Mouse (Mus musculus) thymus, adult 2 months (tissue): ENCODE measurements around the gene Kirrel. TPM values are rescaled to one million over a fixed set of nuclear protein-coding genes. Genes with fewer than 3 reads are reported as not detected.

Experiments used
- DNase-seq: peaks from one replicate; pipeline ENCODE4 v3.0.0; 2021
- H3K27ac ChIP-seq: fragments of 200-500 bp; 2 replicates; pipeline ENCODE4 v1.5.1; 2012; ENCODE audit warnings: low read length, control low read depth; ENCODE audit not compliant: control insufficient read depth, insufficient read depth
- H3K27me3 ChIP-seq: fragments of 200-500 bp; 2 replicates; pipeline ENCODE4 v1.6.1; 2012; ENCODE audit warnings: mild to moderate bottlenecking, low read length, moderate library complexity, mixed read lengths; ENCODE audit not compliant: control insufficient read depth, insufficient read depth
- H3K36me3 ChIP-seq: fragments of 200-500 bp; 2 replicates; pipeline ENCODE4 v1.6.1; 2012; ENCODE audit warnings: mild to moderate bottlenecking, low read length, moderate library complexity; ENCODE audit not compliant: control insufficient read depth, insufficient read depth
- H3K4me1 ChIP-seq: fragments of 200-500 bp; replicated peaks from 2 replicates; pipeline ENCODE4 v1.6.1; 2012; ENCODE audit warnings: low read length; ENCODE audit not compliant: control insufficient read depth, insufficient read depth
- H3K4me3 ChIP-seq: fragments of 200-500 bp; 2 replicates; pipeline ENCODE4 v1.5.1; 2012; ENCODE audit warnings: mild to moderate bottlenecking, low read length, control low read depth, moderate library complexity; ENCODE audit not compliant: control insufficient read depth, insufficient read depth
- CTCF ChIP-seq: fragments of 200-500 bp; IDR thresholded peaks from 2 replicates; pipeline ENCODE4 v1.5.1; 2012; ENCODE audit warnings: mild to moderate bottlenecking, control low read depth, low read length, moderate library complexity, borderline replicate concordance; ENCODE audit not compliant: control insufficient read depth, poor library complexity, insufficient read depth; ENCODE audit errors: extremely low read depth
- POLR2A ChIP-seq: fragments of 200-500 bp; IDR thresholded peaks from 2 replicates; pipeline ENCODE4 v1.6.1; 2012; ENCODE audit warnings: mild to moderate bottlenecking, low read length, control low read depth, moderate library complexity; ENCODE audit not compliant: control insufficient read depth, poor library complexity, insufficient read depth; ENCODE audit errors: extremely low read depth
- WGBS: fragments of 180-500 bp; shearing (Covaris S2); methylation state at CpG from one replicate; pipeline ENCODE4 v1.1.7; 2018; 5-methylcytosine and 5-hydroxymethylcytosine counted together
- polyA plus RNA-seq: library from polyadenylated mRNA; depleted of rRNA; stranded (reverse); fragments of >200 nt; gene quantifications from 2 replicates; pipeline ENCODE4 v1.2.3, GENCODE M21; 2012

Kirrel gene
- polyA plus RNA-seq, 1 experiment: 2.9 TPM

DNA sequence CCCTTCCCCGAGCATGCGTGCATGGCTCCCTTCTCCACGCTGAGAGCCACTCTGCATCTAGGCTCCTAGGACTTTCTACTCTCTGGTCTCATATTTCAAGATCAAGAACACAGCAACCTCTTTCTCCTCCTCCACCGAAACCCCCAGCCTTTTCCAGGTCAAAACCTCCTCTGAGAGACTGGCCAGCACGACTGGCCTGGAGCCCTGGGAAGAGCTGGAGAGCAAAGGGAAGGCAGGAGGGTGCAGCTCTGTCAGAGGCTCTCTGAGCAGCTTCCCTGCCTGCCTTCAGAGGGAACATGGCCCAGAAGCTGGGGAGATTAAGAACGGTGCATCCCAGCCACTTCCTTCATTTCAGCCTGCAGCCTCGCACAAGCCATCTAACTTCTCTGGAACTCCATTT lies 5.8 kb downstream of the Kirrel start:
- no peaks in the 10 kb centered on the region for H3K36me3 ChIP-seq
- no peak for DNase-seq
- H3K4me1 ChIP-seq: no peaks in the 10 kb centered on the region; the same call in 1 of the 2 replicates
- H3K27me3 ChIP-seq: peaks cover 3% of the 10 kb centered on the region; the same call in 1 of the 2 replicates
- no peak overlapping the region for H3K4me3 ChIP-seq
- 85% methylated on average over 7 of the region's 7 CpGs for WGBS
- H3K27ac ChIP-seq: no peak overlapping the region
- TF ChIP-seq POLR2A: no peak
- no peak for TF ChIP-seq CTCF

DNA sequence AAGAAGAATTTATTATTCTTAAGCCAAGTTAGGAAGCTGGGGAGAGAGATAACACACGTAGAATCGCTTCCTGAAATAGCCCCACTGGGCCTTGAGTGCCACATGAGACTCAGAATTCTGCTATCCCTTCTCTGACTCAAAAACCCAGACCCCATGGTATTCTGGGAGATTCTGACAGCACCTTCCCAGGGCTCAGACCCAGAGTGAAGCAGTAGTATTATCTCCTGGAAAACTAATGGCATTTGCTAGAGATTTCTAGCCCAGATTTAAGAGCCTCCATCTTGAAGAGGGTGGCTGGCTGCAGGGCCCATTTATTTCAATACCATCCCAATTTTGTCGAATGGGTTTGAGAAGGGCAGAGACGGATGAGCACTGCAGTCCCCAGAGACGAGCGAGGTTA lies 6.9 kb downstream of the Kirrel start:
- Histone ChIP-seq H3K27ac (no peak overlapping the region), H3K4me3 (no peak overlapping the region), H3K27me3 (no peaks in the 10 kb centered on the region; the same call in 1 of the 2 replicates), H3K36me3 (no peaks in the 10 kb centered on the region), H3K4me1 (no peaks in the 10 kb centered on the region)
- 81% methylated on average over 6 of the region's 6 CpGs for WGBS
- TF ChIP-seq POLR2A: no peak
- no peak for TF ChIP-seq CTCF
- no peak for DNase-seq

DNA sequence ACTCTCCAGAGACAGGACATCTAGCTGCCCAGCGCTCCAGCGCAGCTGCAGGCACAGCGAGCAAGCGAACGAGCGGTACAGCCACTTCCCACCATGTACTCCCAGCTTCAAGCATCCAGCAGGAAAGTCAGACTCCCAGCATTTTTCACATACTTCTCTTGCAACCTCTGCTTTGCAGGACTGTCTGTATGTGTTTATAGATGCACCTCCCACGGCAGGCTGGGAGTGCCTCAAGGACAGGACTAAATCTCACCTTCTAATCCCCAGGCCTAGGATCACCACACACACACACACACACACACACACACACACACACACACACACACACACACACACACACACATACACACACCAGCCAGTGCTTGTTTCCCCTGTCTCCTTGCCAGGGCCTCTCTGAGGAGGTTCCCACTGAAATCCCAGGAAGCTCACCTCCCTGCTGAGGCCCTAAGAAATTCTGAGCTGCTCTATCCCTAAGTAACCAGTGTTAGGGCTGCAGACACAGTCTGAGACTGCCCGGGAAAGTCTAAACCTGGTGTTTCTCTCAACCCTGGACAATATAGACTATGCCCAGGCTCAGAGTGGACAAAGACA lies 9.2 kb downstream of the Kirrel start:
- Histone ChIP-seq H3K36me3 (no peaks in the 10 kb centered on the region), H3K4me3 (no peak overlapping the region), H3K27me3 (no peaks in the 10 kb centered on the region), H3K4me1 (no peaks in the 10 kb centered on the region), H3K27ac (no peak overlapping the region)
- WGBS: 94% methylated on average over 8 of the region's 8 CpGs
- TF ChIP-seq POLR2A: no peak
- TF ChIP-seq CTCF: no peak
- no peak for DNase-seq

- no peaks in the 10 kb centered on the region for H3K4me1 ChIP-seq
- H3K27me3 ChIP-seq: no peaks in the 10 kb centered on the region
- no peak overlapping the region for H3K4me3 ChIP-seq
- DNase-seq: no peak
- H3K27ac ChIP-seq: no peak overlapping the region
- WGBS: 81% methylated on average over 6 of the region's 6 CpGs
- no peaks in the 10 kb centered on the region for H3K36me3 ChIP-seq
- TF ChIP-seq CTCF (no peak), POLR2A (no peak)
These were observed 10.3 kb downstream of the Kirrel start for GRCm38 (mm10) chr3:87164099-87164815.

DNA sequence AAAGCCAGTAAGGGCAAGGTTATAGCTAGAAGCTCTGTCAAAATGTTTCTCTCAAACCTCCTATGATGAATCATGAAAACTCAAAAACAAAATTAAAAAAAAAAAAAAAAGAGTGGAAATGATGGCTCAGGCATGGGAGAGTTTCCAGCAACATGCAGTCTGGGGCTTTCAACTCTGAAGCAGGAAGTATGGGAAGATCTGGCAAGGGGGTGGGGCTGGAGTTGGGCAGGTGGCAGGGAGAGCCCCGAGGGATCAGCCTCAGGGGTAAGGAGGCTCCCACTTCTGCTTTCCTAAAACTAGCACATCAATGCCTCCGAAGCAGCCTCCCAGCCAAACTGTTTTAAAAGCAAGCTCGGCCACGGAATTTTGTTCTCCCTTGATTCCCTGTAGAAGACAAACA lies 11.4 kb downstream of the Kirrel start:
- no peaks in the 10 kb centered on the region for H3K27me3 ChIP-seq
- no peak overlapping the region for H3K27ac ChIP-seq
- H3K36me3 ChIP-seq: no peaks in the 10 kb centered on the region
- H3K4me1 ChIP-seq: no peaks in the 10 kb centered on the region
- 36% methylated on average over 4 of the region's 4 CpGs for WGBS
- H3K4me3 ChIP-seq: no peak overlapping the region
- no peak for DNase-seq
- TF ChIP-seq CTCF (no peak), POLR2A (no peak)

- WGBS: 92% methylated on average over 5 of the region's 5 CpGs
- no peak for DNase-seq
- H3K36me3 ChIP-seq: no peaks in the 10 kb centered on the region
- no peak overlapping the region for H3K4me3 ChIP-seq
- H3K27me3 ChIP-seq: no peaks in the 10 kb centered on the region
- H3K4me1 ChIP-seq: no peaks in the 10 kb centered on the region
- no peak overlapping the region for H3K27ac ChIP-seq
- TF ChIP-seq CTCF (no peak), POLR2A (no peak)
These were observed 12.2 kb downstream of the Kirrel start for GRCm38 (mm10) chr3:87162380-87162779.
